Mouse (Mus musculus): ENCODE results near the gene Dusp28. TPM values are rescaled to one million over a fixed set of nuclear protein-coding genes. Genes with fewer than 3 reads are reported as not detected.

The Dusp28 gene
- 69.4 and 73.5 TPM in 2 replicates for polyA plus RNA-seq (2012; rRNA removed)

DNA sequence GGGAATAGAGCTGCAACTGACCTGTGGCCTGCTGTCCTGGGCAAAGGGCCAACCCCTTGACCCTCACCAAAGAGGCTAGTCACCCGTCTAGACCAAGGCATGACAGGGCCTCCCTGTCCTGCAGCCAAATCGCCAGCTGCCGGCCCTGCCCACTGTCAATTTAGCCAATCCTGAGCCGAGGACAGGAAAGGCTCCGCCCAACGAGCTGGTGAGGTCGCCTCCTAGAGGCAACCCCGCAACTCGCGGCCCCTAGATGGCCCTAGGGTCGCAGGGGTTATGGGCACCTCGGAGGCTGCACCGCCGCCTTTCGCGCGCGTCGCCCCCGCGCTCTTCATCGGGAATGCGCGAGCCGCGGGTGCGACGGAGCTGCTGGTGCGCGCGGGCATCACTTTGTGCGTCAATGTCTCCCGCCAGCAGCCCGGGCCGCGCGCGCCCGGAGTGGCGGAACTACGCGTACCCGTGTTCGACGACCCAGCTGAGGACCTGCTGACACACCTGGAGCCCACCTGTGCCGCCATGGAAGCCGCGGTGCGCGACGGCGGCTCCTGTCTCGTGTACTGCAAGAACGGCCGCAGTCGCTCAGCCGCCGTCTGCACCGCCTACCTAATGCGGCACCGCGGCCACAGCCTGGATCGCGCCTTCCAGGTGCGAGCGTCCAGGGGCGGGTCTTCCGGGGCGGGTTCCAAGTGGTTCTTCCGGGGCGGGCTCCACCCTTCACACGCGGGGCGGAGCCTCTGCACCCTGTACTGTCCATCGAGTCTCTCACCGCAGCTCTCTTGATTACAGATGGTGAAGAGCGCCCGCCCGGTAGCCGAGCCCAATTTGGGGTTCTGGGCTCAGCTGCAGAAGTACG lies at the start of gene Dusp28:
Gene Dusp28, plus strand, starts transcription at position 203 of the 853 bp plus-strand sequence.
- peak within 1 kb of the TSS; percentile 90 for H3K4me3 ChIP-seq (ENCODE audit: control insufficient read depth, insufficient read depth, low read length)
- peak; percentile 79 for DNase-seq

DNA sequence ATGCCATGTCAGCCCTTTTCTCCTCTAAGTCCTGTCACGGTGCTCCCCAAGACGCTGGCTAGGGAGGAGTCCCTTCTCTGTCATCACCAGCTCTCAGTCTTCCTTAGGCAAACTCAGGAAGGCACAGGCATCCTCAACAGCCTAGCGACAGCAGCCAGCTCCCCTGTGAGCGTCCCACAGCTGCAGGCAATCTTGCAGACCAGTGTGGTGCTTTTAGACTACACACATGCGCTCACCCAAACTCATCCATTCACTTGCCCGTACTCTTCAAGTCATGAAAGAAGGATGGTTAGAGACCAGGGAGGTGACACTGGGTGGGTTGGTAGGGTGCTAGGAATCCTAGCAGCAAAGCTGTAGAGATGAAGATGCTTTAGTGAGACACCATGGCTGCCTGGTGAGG lies 45.3 kb upstream of the Dusp28 start:
- no peak overlapping the region for H3K4me3 ChIP-seq (ENCODE audit: control insufficient read depth, insufficient read depth, low read length)
- no peaks in the 10 kb centered on the region for H3K36me3 ChIP-seq (ENCODE audit: control insufficient read depth, insufficient read depth, low read length)
- H3K27me3 ChIP-seq (ENCODE audit: control insufficient read depth, insufficient read depth, low read length) = no peaks in the 10 kb centered on the region
- no peak for TF ChIP-seq POLR2A (IDR thresholded peaks at IDR 0.05; ENCODE audit: control insufficient read depth, extremely low read depth, insufficient read depth, low read length, poor library complexity)
- TF ChIP-seq CTCF (IDR thresholded peaks at IDR 0.05; ENCODE audit: borderline replicate concordance, control insufficient read depth, extremely low read depth, insufficient read depth, low read length, poor library complexity) = no peak
- no peak for DNase-seq
- no peaks in the 10 kb centered on the region for H3K4me1 ChIP-seq (replicated peaks; ENCODE audit: control insufficient read depth, insufficient read depth, low read length)
- no peak overlapping the region for H3K27ac ChIP-seq (ENCODE audit: control insufficient read depth, insufficient read depth, low read length)
- WGBS = 87% methylated on average over 6 of the region's 6 CpGs

More for the DNA sequence above, at the start of gene Dusp28:
- WGBS = under 1% methylated on average over 81 of the region's 81 CpGs
- Histone ChIP-seq H3K27me3 (ENCODE audit: control insufficient read depth, insufficient read depth, low read length) (no peaks in the 10 kb centered on the region), H3K36me3 (ENCODE audit: control insufficient read depth, insufficient read depth, low read length) (no peaks in the 10 kb centered on the region), H3K4me1 (replicated peaks; ENCODE audit: control insufficient read depth, insufficient read depth, low read length) (peaks cover 29% of the 10 kb centered on the region), H3K27ac (ENCODE audit: control insufficient read depth, insufficient read depth, low read length) (peak within 1 kb of the TSS; percentile 49)
- TF ChIP-seq CTCF (IDR thresholded peaks at IDR 0.05; ENCODE audit: borderline replicate concordance, control insufficient read depth, extremely low read depth, insufficient read depth, low read length, poor library complexity) (peak; percentile 55; the same call in 1 of the 2 replicates), POLR2A (IDR thresholded peaks at IDR 0.05; ENCODE audit: control insufficient read depth, extremely low read depth, insufficient read depth, low read length, poor library complexity) (peak; percentile 84)

DNA sequence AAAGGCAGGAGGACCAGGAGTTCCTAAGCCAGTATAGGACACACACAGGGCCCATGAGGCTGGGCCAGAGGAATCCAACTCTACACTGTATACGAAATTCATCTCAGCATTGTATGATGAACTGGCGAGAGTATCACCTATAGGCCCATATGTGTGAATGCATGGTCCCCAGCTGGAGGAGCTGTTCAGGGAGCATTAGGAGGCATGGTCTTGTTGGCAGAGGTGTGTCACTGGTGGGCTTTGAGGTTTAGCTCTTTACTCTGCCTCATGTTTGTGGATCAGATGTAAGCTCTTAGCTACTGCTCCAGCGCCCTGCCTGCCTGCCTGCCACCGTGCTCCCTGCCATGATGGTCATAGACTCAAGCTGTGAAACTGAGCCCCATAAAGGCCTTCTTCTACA lies 43.5 kb upstream of the Dusp28 start:
- Histone ChIP-seq H3K27ac (ENCODE audit: control insufficient read depth, insufficient read depth, low read length) (no peak overlapping the region), H3K4me3 (ENCODE audit: control insufficient read depth, insufficient read depth, low read length) (no peak overlapping the region), H3K36me3 (ENCODE audit: control insufficient read depth, insufficient read depth, low read length) (no peaks in the 10 kb centered on the region), H3K4me1 (replicated peaks; ENCODE audit: control insufficient read depth, insufficient read depth, low read length) (no peaks in the 10 kb centered on the region), H3K27me3 (ENCODE audit: control insufficient read depth, insufficient read depth, low read length) (no peaks in the 10 kb centered on the region)
- no peak for TF ChIP-seq CTCF (IDR thresholded peaks at IDR 0.05; ENCODE audit: borderline replicate concordance, control insufficient read depth, extremely low read depth, insufficient read depth, low read length, poor library complexity)
- no peak for TF ChIP-seq POLR2A (IDR thresholded peaks at IDR 0.05; ENCODE audit: control insufficient read depth, extremely low read depth, insufficient read depth, low read length, poor library complexity)
- 91% methylated on average over 4 of the region's 4 CpGs for WGBS
- DNase-seq = no peak

DNA sequence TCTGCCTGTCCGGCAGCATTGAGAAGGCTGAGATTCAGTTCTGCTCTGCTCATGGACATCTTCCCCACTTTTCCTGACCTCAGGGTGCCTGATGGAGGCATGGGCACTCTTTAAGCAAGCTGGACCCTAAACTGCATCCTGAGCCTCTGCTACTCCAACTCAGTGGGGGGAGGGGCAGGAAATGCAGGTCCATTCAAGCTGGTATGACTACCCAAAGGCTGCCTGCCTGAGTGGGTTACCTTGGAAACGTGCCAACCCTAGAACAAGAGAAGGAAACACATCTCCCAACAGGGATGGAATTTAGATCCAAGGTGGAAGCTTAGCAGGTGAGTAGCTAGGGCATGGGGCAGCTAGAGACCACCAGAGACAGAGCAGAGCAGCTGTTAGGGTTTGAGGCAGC lies 40.6 kb upstream of the Dusp28 start:
- Histone ChIP-seq H3K4me1 (replicated peaks; ENCODE audit: control insufficient read depth, insufficient read depth, low read length) (no peaks in the 10 kb centered on the region), H3K4me3 (ENCODE audit: control insufficient read depth, insufficient read depth, low read length) (no peak overlapping the region), H3K27ac (ENCODE audit: control insufficient read depth, insufficient read depth, low read length) (no peak overlapping the region), H3K36me3 (ENCODE audit: control insufficient read depth, insufficient read depth, low read length) (no peaks in the 10 kb centered on the region), H3K27me3 (ENCODE audit: control insufficient read depth, insufficient read depth, low read length) (no peaks in the 10 kb centered on the region)
- DNase-seq = no peak
- 67% methylated on average over 2 of the region's 2 CpGs for WGBS
- TF ChIP-seq POLR2A (IDR thresholded peaks at IDR 0.05; ENCODE audit: control insufficient read depth, extremely low read depth, insufficient read depth, low read length, poor library complexity) (no peak), CTCF (IDR thresholded peaks at IDR 0.05; ENCODE audit: borderline replicate concordance, control insufficient read depth, extremely low read depth, insufficient read depth, low read length, poor library complexity) (no peak)

DNA sequence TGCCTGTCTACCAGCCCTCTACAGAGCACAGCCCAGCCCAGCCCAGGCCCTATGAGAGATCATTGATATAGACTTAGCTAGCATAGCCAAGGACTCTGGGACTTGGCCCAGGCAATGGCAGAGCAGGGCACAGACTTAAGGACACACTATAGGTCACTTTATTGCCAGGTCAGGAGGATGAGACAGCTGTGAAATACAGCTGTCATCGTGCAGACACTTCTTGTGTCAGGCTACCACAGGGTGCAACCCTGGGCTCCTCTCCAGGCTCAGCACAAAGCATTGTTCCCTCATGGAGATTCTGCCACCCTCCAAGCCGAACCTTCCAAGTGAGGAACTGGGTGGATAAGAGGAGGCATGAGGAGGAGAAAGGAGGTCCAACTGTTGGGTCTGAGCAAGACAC lies 36.8 kb upstream of the Dusp28 start:
- 90% methylated on average over 2 of the region's 2 CpGs for whole genome bisulfite sequencing
- H3K4me1 ChIP-seq (replicated peaks; ENCODE audit: control insufficient read depth, insufficient read depth, low read length) = no peaks in the 10 kb centered on the region

DNA sequence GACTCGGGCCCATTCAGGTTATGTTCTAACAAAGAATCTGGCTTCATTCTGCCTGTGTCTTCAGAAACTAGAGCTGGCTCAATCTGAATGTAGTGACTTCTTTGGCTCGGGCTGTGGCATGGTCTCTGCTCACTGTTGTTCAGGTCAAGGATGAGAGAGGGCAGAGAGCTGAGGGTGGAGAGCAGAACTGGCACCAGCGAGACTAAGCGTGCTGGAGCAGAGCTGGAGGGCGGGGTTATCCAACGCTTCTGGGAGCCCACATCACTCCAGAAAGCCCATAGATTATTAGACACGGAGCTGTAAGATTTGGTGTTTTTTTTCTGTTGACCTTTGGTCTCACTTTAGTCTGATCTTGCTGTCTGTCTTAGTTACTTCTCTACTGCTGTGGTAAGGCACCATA lies 34.1 kb upstream of the Dusp28 start:
- H3K27ac ChIP-seq (ENCODE audit: control insufficient read depth, insufficient read depth, low read length) = no peak overlapping the region
- no peaks in the 10 kb centered on the region for H3K27me3 ChIP-seq (ENCODE audit: control insufficient read depth, insufficient read depth, low read length)
- H3K4me1 ChIP-seq (replicated peaks; ENCODE audit: control insufficient read depth, insufficient read depth, low read length) = no peaks in the 10 kb centered on the region
- no peak for DNase-seq
- no peaks in the 10 kb centered on the region for H3K36me3 ChIP-seq (ENCODE audit: control insufficient read depth, insufficient read depth, low read length)
- 88% methylated on average over 7 of the region's 7 CpGs for WGBS
- TF ChIP-seq CTCF (IDR thresholded peaks at IDR 0.05; ENCODE audit: borderline replicate concordance, control insufficient read depth, extremely low read depth, insufficient read depth, low read length, poor library complexity) (no peak), POLR2A (IDR thresholded peaks at IDR 0.05; ENCODE audit: control insufficient read depth, extremely low read depth, insufficient read depth, low read length, poor library complexity) (no peak)
- H3K4me3 ChIP-seq (ENCODE audit: control insufficient read depth, insufficient read depth, low read length) = no peak overlapping the region

More for the DNA sequence above, 36.8 kb upstream of the Dusp28 start:
- H3K36me3 ChIP-seq (ENCODE audit: control insufficient read depth, insufficient read depth, low read length) = no peaks in the 10 kb centered on the region
- no peak for DNase-seq
- H3K27ac ChIP-seq (ENCODE audit: control insufficient read depth, insufficient read depth, low read length) = no peak overlapping the region
- H3K4me3 ChIP-seq (ENCODE audit: control insufficient read depth, insufficient read depth, low read length) = no peak overlapping the region
- TF ChIP-seq CTCF (IDR thresholded peaks at IDR 0.05; ENCODE audit: borderline replicate concordance, control insufficient read depth, extremely low read depth, insufficient read depth, low read length, poor library complexity) (no peak), POLR2A (IDR thresholded peaks at IDR 0.05; ENCODE audit: control insufficient read depth, extremely low read depth, insufficient read depth, low read length, poor library complexity) (no peak)
- no peaks in the 10 kb centered on the region for H3K27me3 ChIP-seq (ENCODE audit: control insufficient read depth, insufficient read depth, low read length)

All from thymus, adult 2 months (tissue).